Mouse (Mus musculus): ENCODE results near the gene Entpd4b. TPM values are rescaled to one million over a fixed set of nuclear protein-coding genes. Genes with fewer than 3 reads are reported as not detected.
"Not testable (repeated sequence)": the region's sequence is repeated elsewhere in the genome, so short reads cannot be mapped to it uniquely, and the experiment has no call there.

The Entpd4b gene
- polyA plus RNA-seq, 1 experiment from 2014 or later = 19.5 TPM

DNA sequence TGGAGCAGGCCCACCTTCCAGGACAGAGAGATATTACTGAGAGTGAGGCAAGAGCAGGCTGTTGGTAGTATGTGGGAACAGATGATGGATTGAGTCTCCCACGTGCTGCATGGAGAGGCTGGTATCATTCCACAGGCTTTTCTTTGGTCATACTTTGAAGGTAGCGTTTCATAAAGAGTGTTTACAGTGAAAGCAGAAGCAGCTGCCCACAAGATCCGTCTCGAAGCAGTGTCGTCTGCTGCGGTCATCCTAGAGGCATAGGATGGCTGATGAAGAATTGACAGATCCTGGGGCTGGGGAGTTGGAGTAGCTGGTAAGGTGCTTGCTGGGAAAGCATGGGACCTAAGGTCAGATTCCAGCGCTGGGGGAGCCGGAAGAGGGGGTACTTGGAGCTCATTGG, 1.6 kb downstream of the Entpd4b start:
- H3K4me1 ChIP-seq; H3K9me3 ChIP-seq; ATAC-seq (ENCODE audit: extremely low read depth, insufficient number of reproducible peaks, low FRiP score, low TSS enrichment); H3K4me3 ChIP-seq; H3K36me3 ChIP-seq; H3K4me2 ChIP-seq; H3K27ac ChIP-seq (replicated peaks); H3K27me3 ChIP-seq (replicated peaks); H3K9ac ChIP-seq: not testable (repeated sequence)
- WGBS = no CpG with 5 or more reads among the region's 8 CpGs

DNA sequence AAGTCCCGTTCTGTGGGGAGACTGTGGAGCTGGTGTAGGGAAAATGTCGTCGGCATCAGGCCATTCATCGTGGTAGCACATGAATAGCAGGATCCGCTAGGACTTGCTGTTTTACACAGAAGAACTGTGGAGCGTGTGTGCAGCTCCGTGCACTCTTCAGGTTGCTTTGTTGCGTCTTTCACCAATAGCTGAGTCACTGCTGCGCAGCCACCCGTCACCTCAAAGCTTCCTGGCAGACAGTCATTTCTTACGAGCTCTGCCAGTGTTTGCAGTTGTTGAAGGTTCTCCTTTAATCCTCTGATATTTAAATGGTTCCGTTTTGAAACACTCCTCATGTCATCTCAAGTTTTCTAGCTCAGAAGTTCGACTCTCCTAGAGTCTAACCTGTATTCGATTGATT, 2.3 kb downstream of the Entpd4b start:
- H3K27me3 ChIP-seq (replicated peaks); H3K36me3 ChIP-seq; H3K4me2 ChIP-seq; H3K9ac ChIP-seq; H3K4me3 ChIP-seq; H3K4me1 ChIP-seq; H3K9me3 ChIP-seq; H3K27ac ChIP-seq (replicated peaks); ATAC-seq (ENCODE audit: extremely low read depth, insufficient number of reproducible peaks, low FRiP score, low TSS enrichment): not testable (repeated sequence)
- no CpG with 5 or more reads among the region's 14 CpGs for WGBS

Other genes starting within 250 kb of the Entpd4b start
- not detected in 2 replicates for gene Gm16867, start 52.1 kb upstream of the Entpd4b start, polyA plus RNA-seq (2015; fragmentation: Nextera tagmentation; extraction: Ambion mirVana)
- not detected in 2 replicates for gene Gm27179, start 42.9 kb upstream of the Entpd4b start, polyA plus RNA-seq (2015; fragmentation: Nextera tagmentation; extraction: Ambion mirVana)

All from heart, embryonic 13.5 days (tissue).